Mouse (Mus musculus) hindbrain, embryonic 14.5 days (tissue): ENCODE measurements at regions not wholly inside any gene's neighbourhood (a gene's known extent, or its start where the extent isn't known, plus 50 kb on each side); places are given as distances from the start of the nearest gene placed in this dataset.
A peak's percentile ranks its signal among the peaks of the same experiment; 100 is the strongest.

ENCODE experiments used
- ATAC-seq: fragments of 200-750 bp; cut with Nextera tagmentation; 2 replicates; pipeline ENCODE4 v1.8.0; 2017; ENCODE audit warnings: moderate number of reproducible peaks, mild to moderate bottlenecking, moderate TSS enrichment, moderate library complexity; ENCODE audit not compliant: low FRiP score
- DNase-seq: peaks from one replicate; pipeline ENCODE4 v3.0.0-alpha.2; 2015; ENCODE audit warnings: low spot score
- H3K27ac ChIP-seq: fragments of 300-500 bp; sonication (generic); 2 replicates; pipeline ENCODE4 v1.5.1; 2014; ENCODE audit warnings: mild to moderate bottlenecking, moderate library complexity
- H3K27me3 ChIP-seq: fragments of 300-500 bp; sonication (generic); 2 replicates; pipeline ENCODE4 v1.6.1; 2014; ENCODE audit warnings: mild to moderate bottlenecking, low read length, mixed read lengths; ENCODE audit not compliant: control insufficient read depth, insufficient read depth
- H3K36me3 ChIP-seq: fragments of 300-500 bp; sonication (generic); replicated peaks from 2 replicates; pipeline ENCODE4 v1.6.1; 2014; ENCODE audit not compliant: control insufficient read depth, insufficient read depth
- H3K4me1 ChIP-seq: fragments of 300-500 bp; sonication (generic); replicated peaks from 2 replicates; pipeline ENCODE4 v1.6.1; 2014; ENCODE audit warnings: antibody characterized with exemption, low read length, mixed read lengths; ENCODE audit not compliant: control insufficient read depth, insufficient read depth
- H3K4me2 ChIP-seq: fragments of 300-500 bp; sonication (generic); replicated peaks from 2 replicates; pipeline ENCODE4 v1.6.1; 2014; ENCODE audit warnings: mild to moderate bottlenecking, moderate library complexity
- H3K4me3 ChIP-seq: fragments of 300-500 bp; sonication (generic); replicated peaks from 2 replicates; pipeline ENCODE4 v1.5.1; 2014; ENCODE audit warnings: mild to moderate bottlenecking, low read length
- H3K9ac ChIP-seq: fragments of 300-500 bp; sonication (generic); 2 replicates; pipeline ENCODE4 v1.6.1; 2014
- H3K9me3 ChIP-seq: fragments of 300-500 bp; sonication (generic); 2 replicates; pipeline ENCODE4 v1.6.1; 2016; ENCODE audit warnings: low read length; ENCODE audit not compliant: control insufficient read depth
- WGBS: fragments of 180-500 bp; shearing (Covaris S2); extraction: QIAGEN DNeasy Blood & Tissue Kit; methylation state at CpG from one replicate; pipeline ENCODE4 v1.1.7; 2014; 5-methylcytosine and 5-hydroxymethylcytosine counted together

DNA sequence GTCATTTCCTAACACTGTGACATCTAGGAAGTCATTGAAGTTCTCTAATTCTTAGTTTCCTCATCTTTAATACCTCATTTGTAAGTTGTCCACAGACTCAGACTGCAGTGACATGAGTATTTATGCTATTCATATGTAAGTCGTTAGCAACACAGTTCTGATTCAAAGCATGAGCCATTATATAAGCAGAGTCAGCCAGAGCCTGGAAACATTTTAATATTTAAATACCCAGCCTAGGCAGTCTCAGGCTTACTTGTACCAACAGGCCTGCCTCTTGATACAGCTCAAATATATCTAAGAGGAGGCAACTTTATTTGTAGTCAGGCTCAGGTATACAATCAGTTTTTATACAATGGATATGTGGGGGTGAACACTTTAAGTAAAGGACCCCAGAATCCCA, 534.8 kb upstream of the Gm26657 start:
- no peak overlapping the region for H3K27ac ChIP-seq
- H3K36me3 ChIP-seq = no peaks in the 10 kb centered on the region
- 89% methylated on average over 1 of the region's 1 CpGs for WGBS
- H3K4me2 ChIP-seq = no peak overlapping the region
- no peak overlapping the region for H3K4me3 ChIP-seq
- no peak overlapping the region for H3K9ac ChIP-seq
- H3K9me3 ChIP-seq = 0 out of 2 replicates have a peak, but pooled peaks cover 5% of the 10 kb centered on the region
- no peaks in the 10 kb centered on the region for H3K4me1 ChIP-seq
- ATAC-seq = no peak
- no peaks in the 10 kb centered on the region for H3K27me3 ChIP-seq
- no peak for DNase-seq

DNA sequence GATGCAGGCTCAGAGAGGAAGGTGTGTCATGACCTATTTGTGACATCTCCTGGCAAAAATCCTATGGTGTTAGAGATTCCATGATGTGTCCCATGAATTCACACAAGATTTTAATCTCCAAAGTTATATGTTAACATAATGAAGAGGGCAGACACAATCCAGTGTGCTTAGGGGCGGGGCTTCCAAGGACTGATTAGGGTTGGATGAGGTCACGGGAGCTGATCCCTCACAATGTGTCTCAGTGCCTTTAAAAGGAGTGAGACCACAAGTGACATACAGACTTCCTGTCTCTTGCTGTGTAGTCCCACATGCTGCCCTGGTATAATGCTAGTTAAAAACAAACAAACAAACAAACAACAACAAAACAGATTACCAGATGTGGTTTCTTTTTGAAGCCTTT, 546.5 kb upstream of the Gm26657 start:
- H3K4me1 ChIP-seq = no peaks in the 10 kb centered on the region
- no peak for ATAC-seq
- H3K9me3 ChIP-seq = no peaks in the 10 kb centered on the region
- no peak overlapping the region for H3K4me3 ChIP-seq
- H3K27ac ChIP-seq = no peak overlapping the region
- no peak overlapping the region for H3K9ac ChIP-seq
- no peaks in the 10 kb centered on the region for H3K36me3 ChIP-seq
- 65% methylated on average over 2 of the region's 2 CpGs for WGBS
- no peak overlapping the region for H3K4me2 ChIP-seq
- H3K27me3 ChIP-seq = no peaks in the 10 kb centered on the region
- DNase-seq = no peak

DNA sequence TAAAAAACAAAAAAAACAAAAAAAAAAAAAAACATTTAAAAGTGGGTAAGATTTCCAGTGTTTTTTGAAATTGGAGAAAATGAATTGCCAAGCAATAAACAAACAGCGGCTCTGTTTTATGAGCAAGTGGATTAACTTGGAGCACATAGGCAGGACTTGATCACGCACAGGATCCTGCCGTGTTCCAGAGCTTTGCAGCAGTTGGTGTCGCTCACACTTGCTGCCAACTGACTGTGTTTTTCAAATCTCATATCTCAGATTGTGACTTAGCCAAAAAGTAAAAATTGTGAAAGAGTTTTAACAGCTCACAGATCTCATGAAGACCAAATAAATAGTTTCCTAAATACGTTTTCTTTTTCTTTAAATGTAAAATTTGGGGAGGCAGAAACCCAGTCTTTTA, 547.4 kb upstream of the Gm26657 start:
- Histone ChIP-seq H3K4me1 (no peaks in the 10 kb centered on the region), H3K4me2 (no peak overlapping the region), H3K9ac (no peak overlapping the region), H3K27ac (no peak overlapping the region), H3K27me3 (no peaks in the 10 kb centered on the region), H3K4me3 (no peak overlapping the region), H3K36me3 (no peaks in the 10 kb centered on the region), H3K9me3 (no peaks in the 10 kb centered on the region)
- no peak for ATAC-seq
- 90% methylated on average over 5 of the region's 5 CpGs for WGBS
- no peak for DNase-seq

DNA sequence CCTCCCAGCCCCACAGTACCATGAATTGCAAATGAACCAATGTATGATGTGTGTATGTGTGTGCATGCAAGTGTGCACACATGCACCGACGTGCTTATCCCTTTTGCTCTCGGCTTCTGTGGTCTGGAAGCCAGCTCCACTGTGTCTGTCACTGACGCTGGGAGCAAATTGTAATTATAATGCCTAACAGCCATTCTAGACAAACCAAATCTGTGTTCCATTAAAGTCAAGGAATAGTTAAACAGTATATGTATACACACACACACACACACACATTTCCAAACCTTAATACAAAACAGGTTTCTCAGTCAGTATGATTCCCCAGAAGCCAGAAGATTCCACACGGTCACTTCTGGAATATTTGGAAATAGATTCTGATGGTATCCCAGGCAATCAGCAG, 560.3 kb upstream of the Gm26657 start:
- H3K4me2 ChIP-seq = no peak overlapping the region
- H3K27me3 ChIP-seq = no peaks in the 10 kb centered on the region
- DNase-seq (no peak), ATAC-seq (no peak)
- H3K4me3 ChIP-seq = no peak overlapping the region
- 69% methylated on average over 5 of the region's 5 CpGs for WGBS
- no peak overlapping the region for H3K9ac ChIP-seq
- no peaks in the 10 kb centered on the region for H3K4me1 ChIP-seq
- H3K9me3 ChIP-seq = no peaks in the 10 kb centered on the region
- H3K27ac ChIP-seq = no peak overlapping the region
- no peaks in the 10 kb centered on the region for H3K36me3 ChIP-seq

DNA sequence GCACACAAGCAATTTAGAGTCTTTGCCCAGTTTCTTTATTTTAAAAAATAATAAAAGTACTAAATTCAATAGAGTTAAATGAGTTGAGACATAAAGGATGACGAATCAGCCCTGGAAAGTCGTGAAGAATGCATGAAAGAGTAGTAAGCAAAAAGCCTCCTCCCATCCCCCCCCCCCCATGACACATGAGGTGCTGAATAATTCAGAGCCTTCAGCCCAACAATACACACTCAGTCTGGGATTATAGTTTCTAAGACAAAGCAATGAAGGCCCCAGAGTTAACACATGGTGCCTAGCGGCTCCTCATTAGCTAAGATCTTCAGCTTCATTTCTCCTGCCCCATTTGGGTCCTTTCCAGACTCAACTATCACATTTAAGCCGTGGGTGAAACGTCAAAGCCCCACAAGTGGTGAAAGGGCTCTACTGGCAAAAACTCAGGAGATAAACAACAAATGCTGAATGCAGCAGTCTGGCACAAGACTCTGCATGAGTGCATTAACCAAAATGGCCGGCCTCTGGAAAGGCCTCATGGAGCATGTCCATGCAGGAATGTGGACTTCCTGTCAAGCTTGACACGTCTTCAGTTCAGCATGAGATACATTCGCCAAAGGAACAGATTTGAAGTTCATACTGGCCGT, 560.9 kb upstream of the Gm26657 start:
- Histone ChIP-seq H3K4me3 (no peak overlapping the region), H3K4me1 (no peaks in the 10 kb centered on the region), H3K4me2 (no peak overlapping the region), H3K9ac (no peak overlapping the region), H3K27ac (no peak overlapping the region), H3K27me3 (no peaks in the 10 kb centered on the region), H3K36me3 (no peaks in the 10 kb centered on the region), H3K9me3 (no peaks in the 10 kb centered on the region)
- ATAC-seq (peak; percentile 24; the same call in 1 of the 2 replicates), DNase-seq (no peak)
- 46% methylated on average over 9 of the region's 9 CpGs for WGBS

DNA sequence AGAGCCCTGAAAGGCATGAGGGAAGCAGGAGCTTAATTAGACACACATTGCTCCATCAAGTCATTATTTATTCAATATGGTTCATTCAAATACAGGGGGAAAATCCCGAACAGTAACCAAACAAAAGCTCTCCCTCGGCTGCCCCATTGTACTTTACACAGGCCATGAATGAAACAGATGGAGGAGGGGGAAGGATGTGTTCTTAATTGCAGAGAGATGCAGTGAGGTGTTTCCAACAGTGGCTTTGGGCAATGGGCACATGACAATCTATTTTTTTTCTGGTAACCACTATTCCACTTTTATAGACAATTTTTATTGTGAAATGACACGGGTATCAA, 578.6 kb upstream of the Gm26657 start:
- no peak for DNase-seq
- Histone ChIP-seq H3K27me3 (no peaks in the 10 kb centered on the region), H3K4me2 (no peak overlapping the region), H3K9ac (no peak overlapping the region), H3K36me3 (no peaks in the 10 kb centered on the region), H3K4me1 (no peaks in the 10 kb centered on the region), H3K9me3 (no peaks in the 10 kb centered on the region), H3K4me3 (no peak overlapping the region), H3K27ac (peak overlapping the region; percentile 43; the same call in 1 of the 2 replicates)
- peak; percentile 59; the same call in 1 of the 2 replicates for ATAC-seq
- WGBS = 38% methylated on average over 3 of the region's 3 CpGs

DNA sequence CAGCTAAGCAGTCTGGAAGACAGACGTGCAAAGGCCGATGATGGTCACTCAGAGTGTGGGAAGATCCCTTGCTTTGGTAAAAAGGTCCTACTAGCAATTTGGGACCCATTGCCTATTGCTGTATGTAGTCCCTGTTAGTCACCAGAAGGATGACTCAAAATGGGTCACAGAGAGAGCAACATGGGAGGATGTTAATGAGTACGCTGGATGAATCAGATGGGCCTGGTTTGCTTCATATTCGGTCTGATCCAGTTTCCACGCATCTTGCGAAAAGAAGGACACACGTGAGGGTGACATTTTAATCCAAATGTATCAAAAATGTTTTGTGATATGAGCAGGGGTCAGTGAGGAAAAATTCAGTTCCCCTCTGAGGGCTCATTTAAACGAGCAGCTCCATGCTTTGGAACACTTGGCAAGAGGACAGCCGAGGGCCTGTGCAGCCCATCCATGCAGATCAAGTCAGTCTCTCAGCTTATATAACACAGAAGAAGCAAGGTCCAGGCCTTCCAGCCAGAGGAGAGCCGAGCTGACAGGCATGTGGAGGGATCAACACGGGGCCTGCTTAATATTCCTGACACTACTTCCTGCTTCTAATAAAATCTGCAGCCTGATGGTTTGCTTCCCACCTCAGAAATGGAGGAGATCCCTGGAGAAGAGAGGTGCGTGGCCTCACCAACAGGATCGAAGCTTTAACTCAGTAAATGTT, 579.2 kb upstream of the Gm26657 start:
- ATAC-seq (peak; percentile 69; the same call in 1 of the 2 replicates), DNase-seq (no peak)
- Histone ChIP-seq H3K4me1 (no peaks in the 10 kb centered on the region), H3K27me3 (no peaks in the 10 kb centered on the region), H3K27ac (peak overlapping the region; percentile 43; the same call in 1 of the 2 replicates), H3K9ac (no peak overlapping the region), H3K9me3 (no peaks in the 10 kb centered on the region), H3K36me3 (no peaks in the 10 kb centered on the region), H3K4me2 (no peak overlapping the region), H3K4me3 (no peak overlapping the region)
- WGBS = 55% methylated on average over 13 of the region's 13 CpGs

DNA sequence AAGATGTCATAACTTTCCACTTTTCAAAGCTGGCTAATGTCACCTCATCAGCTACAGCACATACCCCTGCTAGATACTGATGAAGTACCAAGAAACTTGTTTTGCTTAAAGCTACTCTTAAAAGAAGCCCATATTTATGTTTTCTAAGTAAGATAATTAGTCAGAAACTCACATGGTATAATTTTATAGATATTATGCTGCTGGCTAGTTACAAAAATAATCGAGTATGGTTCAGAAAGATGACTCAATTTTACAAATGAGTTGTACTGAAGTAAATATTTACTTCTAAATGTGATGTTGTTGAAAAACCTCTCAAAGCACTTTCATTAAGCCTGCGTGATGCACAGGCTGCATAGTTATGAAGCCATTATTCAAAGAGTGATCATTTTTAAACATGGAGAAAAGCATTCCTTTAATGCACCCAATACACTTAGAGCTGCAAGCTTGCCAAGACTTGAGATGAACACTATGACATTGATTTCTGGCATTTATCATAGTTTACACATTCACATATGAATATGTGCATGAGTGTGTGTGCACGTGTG, 582.3 kb upstream of the Gm26657 start:
- ATAC-seq = no peak

DNA sequence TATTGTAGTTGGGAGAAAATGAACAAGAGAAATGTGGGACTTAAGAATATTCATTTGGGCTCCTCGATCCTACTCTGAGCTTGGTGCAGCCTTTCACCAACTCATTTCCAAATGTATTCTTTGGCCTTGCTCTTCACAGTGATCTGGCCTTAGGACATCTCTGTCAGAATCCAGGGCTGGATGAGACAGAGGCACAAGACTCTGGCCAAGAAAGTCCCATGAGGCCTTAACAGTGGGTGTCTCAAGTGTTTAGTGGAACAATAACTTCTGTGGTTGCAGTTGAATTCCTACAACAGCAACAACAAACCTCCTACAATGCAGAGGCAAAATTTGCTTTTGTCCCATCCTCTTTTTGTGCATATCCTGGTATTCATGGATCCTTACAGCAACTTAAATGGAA, 589.2 kb upstream of the Gm26657 start:
- Histone ChIP-seq H3K27me3 (no peaks in the 10 kb centered on the region), H3K9ac (no peak overlapping the region), H3K9me3 (no peaks in the 10 kb centered on the region), H3K4me3 (no peak overlapping the region), H3K27ac (no peak overlapping the region), H3K4me2 (no peak overlapping the region), H3K36me3 (no peaks in the 10 kb centered on the region), H3K4me1 (no peaks in the 10 kb centered on the region)
- no peak for DNase-seq
- no peak for ATAC-seq
- WGBS = 94% methylated on average over 1 of the region's 1 CpGs

More for the DNA sequence above, 582.3 kb upstream of the Gm26657 start:
- Histone ChIP-seq H3K4me3 (no peak overlapping the region), H3K4me2 (no peak overlapping the region), H3K27ac (no peak overlapping the region), H3K36me3 (no peaks in the 10 kb centered on the region), H3K27me3 (no peaks in the 10 kb centered on the region), H3K9ac (no peak overlapping the region), H3K4me1 (no peaks in the 10 kb centered on the region), H3K9me3 (no peaks in the 10 kb centered on the region)
- 89% methylated on average over 3 of the region's 3 CpGs for WGBS
- DNase-seq = no peak
